Mouse (Mus musculus): ENCODE results near the gene Dhrs13.

DNA sequence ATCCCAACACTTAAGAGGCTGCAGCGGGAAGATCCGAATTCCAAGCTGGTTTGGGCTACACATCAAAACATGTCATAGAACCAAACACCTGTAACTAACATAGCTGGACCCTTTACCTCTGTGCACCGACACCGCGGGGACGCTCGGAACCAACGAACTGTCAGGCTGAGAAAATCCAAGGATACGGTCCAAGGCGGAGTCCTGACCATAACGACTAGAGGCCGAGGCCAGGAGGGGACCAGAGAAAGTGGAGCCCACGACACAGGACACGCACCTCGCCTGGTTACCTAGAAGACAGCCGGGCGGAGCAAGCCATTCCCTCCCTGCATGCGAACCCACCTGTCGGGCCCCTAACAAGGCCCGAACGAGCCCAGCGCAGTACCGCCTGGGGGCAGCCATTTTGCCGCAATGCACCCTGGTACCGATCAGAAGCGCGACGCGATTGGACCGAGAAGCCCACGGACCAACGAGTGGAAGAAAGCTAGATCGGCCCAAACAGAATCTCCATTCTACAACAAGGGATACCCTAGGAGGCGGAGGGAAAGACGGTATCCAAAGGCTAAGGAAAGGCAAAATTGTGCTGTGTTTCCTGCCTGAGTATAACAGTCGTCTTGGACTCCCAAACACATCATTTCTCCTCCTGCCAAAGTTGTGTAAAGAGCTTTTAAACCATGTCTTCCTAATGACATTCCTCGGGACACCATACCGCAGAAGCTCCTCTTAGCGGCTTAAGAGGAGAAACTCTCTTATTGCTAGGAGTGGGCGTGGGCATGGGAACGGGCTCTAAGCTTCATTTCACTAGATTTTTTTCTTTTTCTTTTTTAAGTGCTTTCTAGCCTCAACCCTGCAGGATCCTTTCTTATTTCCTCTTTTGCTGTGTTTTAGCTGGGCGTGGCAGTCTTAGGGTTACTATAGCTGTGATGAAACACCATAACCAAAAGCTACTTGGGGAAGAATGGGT, 48.2 kb downstream of the Dhrs13 start, which contains the start of gene Eral1:
- TF ChIP-seq CTCF (IDR thresholded peaks at IDR 0.05; ENCODE audit: extremely low read depth, insufficient read depth, insufficient read length, insufficient replicate concordance), result no peak
- TF ChIP-seq POLR2A (IDR thresholded peaks at IDR 0.05; ENCODE audit: low read depth, low read length), result peak; percentile 66
